Mouse (Mus musculus): Measurements from ENCODE around the gene Med25. TPM values are rescaled to one million over a fixed set of nuclear protein-coding genes. Genes with fewer than 3 reads are reported as not detected.
A peak's percentile ranks its signal among the peaks of the same experiment; 100 is the strongest.

Gene Med25
- total RNA-seq, 2 experiments from 2014 or later, result 106 to 111 TPM

DNA sequence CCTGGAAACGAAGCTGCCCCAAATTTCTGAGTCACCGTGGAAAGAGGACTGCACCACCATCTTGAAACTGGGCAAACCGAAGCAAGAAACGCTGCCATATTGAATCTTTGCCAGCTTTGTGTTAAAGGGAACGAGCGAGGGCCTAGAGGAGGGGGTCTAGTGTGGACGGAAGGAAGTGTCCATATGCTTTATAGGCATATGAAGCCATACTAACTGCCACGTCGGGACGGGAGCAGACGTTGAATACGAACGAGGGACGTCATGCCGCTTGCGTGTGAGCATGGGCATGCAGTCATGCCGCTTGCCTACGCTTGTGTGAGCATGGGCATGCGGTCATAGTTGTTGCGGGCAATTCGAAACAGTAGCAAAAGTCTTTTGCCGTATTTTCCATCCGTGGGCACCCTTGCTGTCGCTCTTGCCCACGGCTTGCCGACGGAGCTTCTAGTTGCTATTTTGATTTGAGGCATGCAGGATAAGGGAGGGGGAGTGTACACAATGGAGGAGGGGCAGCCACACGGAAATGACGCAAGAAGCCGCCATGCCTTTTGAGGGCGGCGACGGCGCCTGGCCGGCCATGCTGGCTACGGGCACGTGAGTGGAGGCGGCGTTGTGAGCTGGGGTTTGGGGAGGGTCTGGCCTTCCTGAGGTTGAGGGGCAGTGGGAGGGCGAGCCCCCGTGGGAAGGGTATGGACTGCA is 42.9 kb downstream of the Med25 start:
- peak; percentile 90 to 95 for DNase-seq (ENCODE audit: low spot score in 2 of 2)

DNA sequence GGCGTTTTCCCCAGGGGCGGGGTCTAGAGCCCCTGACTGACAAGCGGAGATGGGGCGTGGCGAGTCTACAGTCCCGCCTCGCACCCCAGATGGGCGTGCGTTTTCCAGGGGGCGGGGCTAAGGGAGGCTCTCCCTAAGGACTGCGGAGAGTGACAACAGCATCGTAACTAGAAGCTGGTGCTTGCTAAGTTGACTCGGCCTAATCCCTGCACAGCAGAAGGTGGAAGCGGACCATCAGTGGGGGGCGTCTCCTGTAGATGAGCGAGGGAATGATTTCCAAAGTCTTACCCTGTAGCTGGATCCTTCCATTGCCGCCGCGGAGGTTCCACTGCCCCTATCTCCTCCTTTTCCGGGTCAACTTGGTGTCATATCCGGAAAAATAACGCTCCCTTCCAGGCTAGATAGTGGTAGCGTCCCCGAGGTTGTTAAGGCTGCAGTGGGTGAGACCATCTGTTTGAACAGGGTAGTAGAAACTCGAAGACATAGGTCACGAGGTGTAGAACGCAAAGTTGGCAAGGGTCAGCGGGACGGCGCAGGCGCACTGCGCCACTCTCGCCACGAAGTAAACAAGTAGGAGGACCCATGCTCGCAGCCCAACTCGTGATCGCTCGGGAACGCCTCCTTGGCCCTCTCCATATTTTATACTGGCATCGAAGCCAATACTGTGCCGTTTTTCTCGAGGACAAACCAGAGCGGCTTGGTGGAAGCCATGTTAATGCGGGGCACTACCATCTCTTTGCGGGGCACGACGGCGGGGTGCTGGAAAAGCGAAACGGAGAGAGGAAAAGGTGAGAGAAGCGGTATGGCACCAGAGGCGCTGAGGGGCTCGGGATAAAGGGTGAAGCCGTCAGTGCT is 43.7 kb downstream of the Med25 start, which contains the start of the genes Akt1s1 and Tbc1d17:
Akt1s1 (plus strand) TSS at position 431 of the 855 bp plus-strand sequence.
Tbc1d17 (minus strand) TSS at position 519 of the 855 bp plus-strand sequence.
- peak; percentile 99 to 100 for DNase-seq (ENCODE audit: low spot score in 2 of 2)

- no peak for DNase-seq (ENCODE audit: low spot score in 2 of 2)
Observed at GRCm38 (mm10) chr7:44847772-44848171, 44.7 kb downstream of the Med25 start.

GRCm38 (mm10) chr7:44846804-44847203 is 45.7 kb downstream of the Med25 start:
- no peak for DNase-seq (ENCODE audit: low spot score in 2 of 2)

DNA sequence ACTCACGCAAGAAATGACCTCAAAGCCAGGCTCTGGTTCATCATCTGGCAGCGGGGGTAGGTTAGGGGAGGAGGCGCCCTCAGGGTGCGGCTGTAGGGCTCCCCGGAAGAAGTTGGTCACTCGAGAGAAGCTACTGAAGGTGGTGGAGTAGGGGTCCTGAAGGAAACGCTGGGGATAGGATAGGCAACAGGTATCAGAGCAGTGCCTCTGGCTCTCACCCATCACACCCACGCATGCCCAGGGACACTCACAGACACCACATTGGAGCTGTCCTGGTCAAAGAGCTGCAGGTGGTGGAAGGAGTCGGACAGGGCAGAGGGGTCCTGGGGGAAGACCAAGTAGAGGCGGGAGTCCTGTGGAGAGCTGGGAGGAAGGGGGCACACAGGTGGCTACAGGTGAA is 47.5 kb downstream of the Med25 start:
- DNase-seq (ENCODE audit: low spot score in 2 of 2), result no peak

- no peak for DNase-seq (ENCODE audit: low spot score in 2 of 2)
Observed at GRCm38 (mm10) chr7:44841825-44842463, 50.6 kb downstream of the Med25 start.

DNA sequence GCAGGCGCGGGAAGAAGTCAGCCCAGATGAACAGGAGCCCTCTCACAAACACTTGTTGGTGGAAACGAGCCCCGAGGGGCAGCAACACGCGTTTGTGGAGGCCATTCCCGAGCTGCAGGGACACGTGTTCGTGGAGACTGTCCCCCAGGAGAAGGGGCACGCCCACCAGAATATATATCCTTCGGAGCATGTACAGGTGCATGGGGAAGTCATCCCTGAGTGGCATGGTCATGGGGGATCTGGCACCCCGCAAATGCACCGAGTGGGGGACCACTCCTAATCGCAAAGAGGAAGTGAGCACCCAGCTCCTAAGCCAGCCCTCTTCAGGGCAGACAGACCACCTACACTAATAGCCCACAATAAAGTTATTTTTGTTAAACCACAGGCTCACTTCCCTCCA is 52.1 kb downstream of the Med25 start:
- no peak for DNase-seq (ENCODE audit: low spot score in 2 of 2)

DNA sequence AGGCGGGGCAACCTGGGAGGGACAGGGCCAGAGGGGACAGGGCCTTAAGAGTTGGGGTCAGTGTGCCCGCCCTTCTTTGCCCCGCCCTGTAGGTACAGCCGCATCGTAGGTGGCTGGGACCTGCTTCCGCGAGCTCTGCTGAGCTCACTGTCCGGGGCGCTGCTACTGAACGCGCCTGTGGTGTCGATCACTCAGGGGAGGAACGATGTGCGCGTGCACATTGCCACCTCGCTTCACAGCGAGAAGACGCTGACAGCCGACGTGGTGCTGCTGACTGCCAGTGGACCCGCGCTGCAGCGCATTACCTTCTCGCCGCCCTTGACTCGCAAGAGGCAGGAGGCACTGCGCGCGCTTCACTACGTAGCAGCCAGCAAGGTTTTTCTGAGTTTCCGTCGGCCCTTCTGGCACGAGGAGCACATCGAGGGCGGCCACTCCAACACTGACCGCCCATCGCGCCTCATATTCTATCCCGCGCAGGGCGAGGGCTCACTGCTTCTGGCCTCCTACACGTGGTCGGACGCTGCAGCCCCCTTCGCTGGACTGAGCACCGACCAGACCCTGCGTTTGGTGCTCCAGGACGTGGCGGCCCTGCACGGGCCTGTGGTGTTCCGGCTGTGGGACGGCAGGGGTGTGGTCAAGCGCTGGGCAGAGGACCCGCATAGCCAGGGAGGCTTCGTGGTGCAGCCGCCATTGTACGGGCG is 52.9 kb downstream of the Med25 start:
- DNase-seq (ENCODE audit: low spot score in 2 of 2), result peak in 1 of 2 experiments; percentile 46

DNA sequence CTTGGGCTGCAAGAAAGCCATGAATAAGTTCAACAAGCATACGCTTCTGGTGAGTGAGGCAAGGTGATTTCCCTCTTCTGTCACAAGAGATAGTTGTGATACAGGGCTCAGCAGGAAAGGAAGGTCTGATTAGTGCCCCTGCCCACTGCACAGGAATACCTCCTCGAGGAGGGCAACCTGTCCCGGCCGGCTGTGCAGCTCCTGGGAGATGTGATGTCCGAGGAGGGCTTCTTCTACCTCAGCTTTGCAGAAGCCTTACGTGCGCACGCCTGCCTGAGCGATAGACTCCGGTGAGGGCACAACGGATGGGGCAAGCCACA is 53.4 kb downstream of the Med25 start:
- no peak for DNase-seq (ENCODE audit: low spot score in 2 of 2)

DNA sequence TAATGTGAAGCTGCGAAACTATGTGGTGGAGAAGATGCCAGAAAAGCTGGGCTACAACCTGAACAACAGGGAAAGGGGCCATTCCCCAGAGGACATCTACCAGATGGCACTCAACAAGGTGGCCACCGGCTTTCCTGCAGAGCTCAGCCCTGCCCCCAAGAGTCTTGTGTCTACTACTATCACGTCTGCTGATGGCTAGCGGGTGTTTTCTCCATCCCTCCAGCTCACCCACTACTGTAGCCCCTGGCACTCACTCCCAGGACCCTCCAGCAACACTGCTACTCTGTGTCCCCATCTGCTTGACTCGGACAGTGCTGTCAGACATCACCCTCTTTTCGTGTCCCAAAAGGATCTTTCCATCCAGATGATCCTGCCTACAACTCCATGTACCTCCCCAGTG is 54.4 kb downstream of the Med25 start:
- no peak for DNase-seq (ENCODE audit: low spot score in 2 of 2)

- no peak for DNase-seq (ENCODE audit: low spot score in 2 of 2)
Observed at GRCm38 (mm10) chr7:44836423-44837053, 56.0 kb downstream of the Med25 start.

- DNase-seq (ENCODE audit: low spot score in 2 of 2), result no peak
Observed at GRCm38 (mm10) chr7:44836016-44836404, 56.5 kb downstream of the Med25 start.

GRCm38 (mm10) chr7:44835373-44836015 is 57.0 kb downstream of the Med25 start:
- no peak for DNase-seq (ENCODE audit: low spot score in 2 of 2)

DNA sequence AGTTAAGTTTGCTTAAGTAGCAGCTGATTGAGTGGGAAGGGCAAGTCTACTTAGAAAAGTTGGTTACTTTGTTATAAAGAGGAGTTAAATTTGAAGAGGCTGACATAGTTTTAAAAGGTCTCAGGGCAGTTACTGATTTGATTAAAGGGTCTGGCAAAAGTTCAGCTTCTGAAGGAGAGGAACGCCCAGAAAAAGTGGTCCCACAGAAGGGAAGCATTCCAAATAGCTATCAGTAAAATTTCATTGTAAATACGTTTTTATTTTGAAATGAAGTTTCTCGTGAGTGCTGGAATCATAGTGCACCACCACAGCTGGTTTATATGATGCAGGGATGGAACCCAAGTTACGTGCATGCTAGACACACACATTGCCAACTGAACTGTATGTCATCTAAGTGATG is 59.7 kb downstream of the Med25 start:
- DNase-seq (ENCODE audit: low spot score in 2 of 2), result no peak

DNA sequence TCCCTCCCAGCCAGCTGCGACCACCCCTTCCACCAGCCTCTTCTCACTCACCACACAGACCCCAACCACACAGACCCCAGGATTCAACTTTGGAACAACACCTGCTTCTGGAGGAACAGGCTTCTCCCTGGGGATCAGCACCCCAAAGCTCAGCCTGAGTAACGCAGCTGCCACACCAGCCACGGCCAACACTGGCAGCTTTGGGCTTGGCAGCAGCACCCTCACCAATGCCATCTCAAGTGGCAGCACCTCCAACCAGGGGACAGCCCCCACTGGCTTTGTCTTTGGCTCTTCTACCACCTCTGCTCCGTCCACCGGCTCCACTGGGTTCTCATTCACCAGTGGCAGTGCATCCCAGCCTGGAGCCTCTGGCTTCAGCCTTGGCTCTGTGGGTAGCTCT is 63.8 kb downstream of the Med25 start:
- no peak for DNase-seq (ENCODE audit: low spot score in 2 of 2)

GRCm38 (mm10) chr7:44826771-44827170 is 65.7 kb downstream of the Med25 start:
- no peak for DNase-seq (ENCODE audit: low spot score in 2 of 2)

Data from layer of hippocampus, postnatal 14 days (tissue).